Mouse (Mus musculus) bone marrow, adult 2 months (tissue): ENCODE measurements around the gene Kcnk5.

ENCODE experiments used
- CTCF ChIP-seq: fragments of 200-500 bp; IDR thresholded peaks from 2 replicates; pipeline ENCODE4 v1.5.1; 2011; ENCODE audit warnings: low read length, control low read depth; ENCODE audit not compliant: control insufficient read depth, insufficient read depth
- POLR2A ChIP-seq: fragments of 200-500 bp; IDR thresholded peaks from 2 replicates; pipeline ENCODE4 v1.6.1; 2011; ENCODE audit warnings: low read depth, mild to moderate bottlenecking, control low read depth, low read length, borderline replicate concordance; ENCODE audit not compliant: control insufficient read depth

DNA sequence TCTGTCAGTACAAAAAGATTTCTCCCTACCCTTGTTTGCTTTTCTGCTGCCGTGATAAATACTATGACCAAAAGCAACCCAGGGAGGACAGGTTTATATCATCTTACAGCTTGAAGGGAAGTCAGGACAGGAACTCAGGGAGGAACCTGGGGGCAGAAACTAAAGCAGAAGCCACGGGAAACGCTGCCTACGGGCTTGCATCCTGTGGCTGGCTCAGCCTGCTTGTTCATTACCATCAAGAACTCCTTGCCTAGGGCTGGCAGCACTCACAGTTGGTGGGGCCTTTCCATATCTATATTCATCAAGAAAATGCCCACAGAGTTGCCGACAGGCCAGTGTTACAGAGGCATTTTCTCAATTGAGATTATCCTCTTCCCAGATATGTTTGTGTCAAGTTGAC lies 34.2 kb upstream of the Kcnk5 start:
- TF ChIP-seq POLR2A (no peak), CTCF (no peak)
